Mouse (Mus musculus) megakaryocyte progenitor cell, adult 5-6 weeks (primary cell): ENCODE measurements around the gene Grm8. TPM values are rescaled to one million over a fixed set of nuclear protein-coding genes. Genes with fewer than 3 reads are reported as not detected.
"Not testable (repeated sequence)": the region's sequence is repeated elsewhere in the genome, so short reads cannot be mapped to it uniquely, and the experiment has no call there.

Experiments
- ATAC-seq: replicated peaks from 2 replicates; pipeline ENCODE4 v1.8.0; 2016; ENCODE audit warnings: mild to moderate bottlenecking, moderate TSS enrichment, inconsistent platforms; ENCODE audit not compliant: poor library complexity
- total RNA-seq, 2 experiments: library from RNA; stranded (forward) in 1 of 2; stranded (reverse) in 1 of 2; fragments of 157-497, 149-512 nt in 1 of 2; fragments of 200-1000 nt in 1 of 2; gene quantifications; 2 replicates each; pipeline versions ENCODE4 v1.2.3 to v1.2.4; 2015 to 2017

Gene Grm8
- total RNA-seq, 2 experiments from 2014 or later, result not detected

GRCm38 (mm10) chr6:27888391-27888790 is 246.6 kb downstream of the Grm8 start:
- no peak; the same call in 1 of the 2 replicates for ATAC-seq

GRCm38 (mm10) chr6:27887922-27888321 is 247.1 kb downstream of the Grm8 start:
- ATAC-seq, result peak; percentile 87

GRCm38 (mm10) chr6:27885786-27886185 is 249.2 kb downstream of the Grm8 start:
- ATAC-seq, result no peak

- no peak for ATAC-seq
These were observed 285.3 kb downstream of the Grm8 start for GRCm38 (mm10) chr6:27849644-27850043.

GRCm38 (mm10) chr6:27836159-27836558 is 298.8 kb downstream of the Grm8 start:
- no peak for ATAC-seq

- not testable (repeated sequence) for ATAC-seq
These were observed 315.2 kb downstream of the Grm8 start for GRCm38 (mm10) chr6:27819735-27820134.

- no peak for ATAC-seq
These were observed 322.2 kb downstream of the Grm8 start for GRCm38 (mm10) chr6:27812789-27813188.

GRCm38 (mm10) chr6:27809996-27810395 is 325.0 kb downstream of the Grm8 start:
- ATAC-seq, result no peak

- ATAC-seq, result no peak
These were observed 328.2 kb downstream of the Grm8 start for GRCm38 (mm10) chr6:27806741-27807140.

- no peak for ATAC-seq
These were observed 334.0 kb downstream of the Grm8 start for GRCm38 (mm10) chr6:27800881-27801572.

GRCm38 (mm10) chr6:27798735-27799134 is 336.2 kb downstream of the Grm8 start:
- ATAC-seq, result no peak

GRCm38 (mm10) chr6:27789566-27789965 is 345.4 kb downstream of the Grm8 start:
- no peak for ATAC-seq

- ATAC-seq, result no peak
These were observed 345.8 kb downstream of the Grm8 start for GRCm38 (mm10) chr6:27789151-27789550.

GRCm38 (mm10) chr6:27782251-27782650 is 352.7 kb downstream of the Grm8 start:
- ATAC-seq, result no peak

GRCm38 (mm10) chr6:27781371-27781770 is 353.6 kb downstream of the Grm8 start:
- ATAC-seq, result no peak

GRCm38 (mm10) chr6:27775646-27776271 is 359.2 kb downstream of the Grm8 start:
- ATAC-seq, result no peak

GRCm38 (mm10) chr6:27762061-27762460 is 372.9 kb downstream of the Grm8 start:
- ATAC-seq, result no peak

- no peak for ATAC-seq
These were observed 381.6 kb downstream of the Grm8 start for GRCm38 (mm10) chr6:27753290-27753829.

- ATAC-seq, result no peak
These were observed 388.5 kb downstream of the Grm8 start for GRCm38 (mm10) chr6:27746493-27746892.

GRCm38 (mm10) chr6:27745693-27746451 is 389.1 kb downstream of the Grm8 start:
- ATAC-seq, result no peak

GRCm38 (mm10) chr6:27689382-27689781 is 445.6 kb downstream of the Grm8 start:
- ATAC-seq, result no peak
